Mouse (Mus musculus) brain, embryonic 14.5 days (tissue): ENCODE measurements at regions not wholly inside any gene's neighbourhood (a gene's known extent, or its start where the extent isn't known, plus 50 kb on each side); places are given as distances from the start of the nearest gene placed in this dataset.
A peak's percentile ranks its signal among the peaks of the same experiment; 100 is the strongest.

Experiments
- DNase-seq: peaks from one replicate; pipeline ENCODE4 v3.0.0-alpha.2; 2011; ENCODE audit warnings: low read depth
- CTCF ChIP-seq: fragments of 200-500 bp; IDR thresholded peaks from 2 replicates; pipeline ENCODE4 v1.5.1; 2012; ENCODE audit warnings: inconsistent platforms, mild to moderate bottlenecking, moderate library complexity, borderline replicate concordance; ENCODE audit not compliant: insufficient read depth, insufficient read length; ENCODE audit errors: extremely low read depth
- POLR2A ChIP-seq: fragments of 200-500 bp; IDR thresholded peaks from 2 replicates; pipeline ENCODE4 v1.6.1; 2012; ENCODE audit warnings: mild to moderate bottlenecking, inconsistent platforms, borderline replicate concordance; ENCODE audit not compliant: poor library complexity, insufficient read depth, insufficient read length, severe bottlenecking; ENCODE audit errors: extremely low read depth

DNA sequence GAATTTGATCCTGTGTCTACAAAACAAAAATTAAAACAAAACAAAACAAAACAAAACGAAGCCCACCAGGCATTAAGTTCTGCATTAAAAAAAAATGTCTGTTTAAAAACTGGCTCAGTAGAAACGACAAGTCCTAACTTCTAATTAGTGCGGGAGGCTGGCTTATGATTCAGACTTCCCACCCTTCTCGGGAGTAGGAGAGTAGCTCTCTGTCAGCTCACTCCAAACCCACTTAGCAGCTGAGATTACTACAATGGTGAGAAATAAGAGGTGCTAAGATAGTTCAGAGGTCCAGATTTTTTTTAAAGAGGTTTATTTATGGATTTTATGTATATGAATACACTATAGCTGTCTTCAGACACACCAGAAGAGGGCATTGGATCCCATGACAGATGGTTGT, 153.3 kb upstream of the Zfand5 start:
- TF ChIP-seq POLR2A (no peak), CTCF (no peak)
- no peak for DNase-seq

DNA sequence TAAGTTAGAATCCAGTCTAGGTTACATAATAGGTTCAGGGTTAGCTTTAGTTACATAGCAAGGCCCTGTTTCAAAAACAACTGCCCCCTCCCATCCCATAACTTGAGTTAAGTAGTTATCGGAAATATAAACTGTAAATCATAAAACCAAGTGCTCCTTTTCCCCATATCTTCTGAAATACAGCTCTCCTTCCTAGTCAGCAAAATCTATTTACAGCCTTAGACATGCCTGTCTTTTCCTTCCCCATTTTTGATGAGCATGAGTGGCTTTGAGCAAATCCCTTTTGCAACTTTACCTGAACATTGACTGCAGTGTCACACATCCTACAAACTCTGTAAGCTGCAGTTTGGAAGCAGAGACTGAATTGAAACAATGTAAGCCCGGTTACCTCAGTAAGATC, 156.4 kb upstream of the Zfand5 start:
- no peak for TF ChIP-seq POLR2A

DNA sequence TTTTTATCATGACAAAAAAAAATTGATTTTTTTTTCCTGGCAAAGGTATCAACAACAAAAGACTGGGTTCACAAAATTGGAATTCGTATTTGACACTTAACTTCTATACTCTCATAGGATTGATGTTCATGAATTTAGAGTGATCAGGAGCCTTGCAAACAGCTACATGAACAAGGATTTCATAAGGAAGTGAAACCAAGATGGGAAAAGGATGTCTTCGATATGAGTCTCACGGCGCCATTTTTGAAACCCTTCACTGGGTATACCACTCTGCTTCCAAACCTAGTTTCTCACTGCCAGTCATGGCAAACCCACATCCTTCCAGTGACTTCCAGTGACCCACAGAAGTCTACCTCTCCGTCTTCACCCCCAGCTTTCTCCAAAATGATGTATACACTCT, 157.8 kb upstream of the Tmc1 start:
- no peak for DNase-seq
- TF ChIP-seq POLR2A (no peak), CTCF (no peak)

More for the DNA sequence above, 156.4 kb upstream of the Zfand5 start:
- no peak for DNase-seq

DNA sequence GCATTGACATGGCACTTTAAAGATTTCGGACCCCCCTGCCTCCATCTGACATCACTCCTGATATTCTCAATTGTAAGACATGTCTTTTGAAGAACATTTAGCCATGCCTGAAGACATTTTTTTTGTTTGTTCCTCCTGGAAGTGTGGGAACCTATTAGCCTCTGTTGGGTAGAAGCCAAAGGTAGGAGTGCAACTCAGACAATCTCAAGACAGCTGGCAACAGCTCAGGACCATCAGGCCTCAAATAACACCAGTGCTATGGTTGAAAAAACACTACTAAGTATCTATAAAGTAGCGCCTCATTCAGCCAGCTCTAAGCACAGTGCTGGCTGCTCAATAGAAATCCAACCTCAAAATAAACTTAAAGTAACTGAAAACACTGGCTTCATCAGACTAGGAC, 154.3 kb upstream of the Tmc1 start:
- peak; percentile 53 for DNase-seq
- no peak for TF ChIP-seq POLR2A
- TF ChIP-seq CTCF = no peak

DNA sequence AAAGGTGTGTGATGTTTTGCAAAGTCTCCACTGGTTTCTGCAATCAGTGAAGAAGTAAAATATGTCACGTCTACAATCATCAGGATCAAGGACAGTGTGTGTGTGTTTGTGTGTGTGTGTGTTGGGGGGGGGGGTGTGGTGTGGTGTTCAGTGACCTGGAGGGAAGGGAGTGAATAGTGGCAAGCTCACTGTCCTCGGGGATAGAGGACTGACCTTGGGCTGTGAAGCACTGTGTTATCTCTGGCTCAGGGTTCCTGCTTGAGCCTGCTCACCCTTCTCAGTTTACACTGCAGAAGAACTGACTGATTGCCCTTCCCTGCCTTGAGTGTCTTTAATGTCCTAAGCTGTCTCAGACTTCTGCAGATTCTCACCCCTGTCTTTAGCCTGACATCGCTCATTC, 153.7 kb upstream of the Tmc1 start:
- no peak for TF ChIP-seq POLR2A
- no peak for DNase-seq

DNA sequence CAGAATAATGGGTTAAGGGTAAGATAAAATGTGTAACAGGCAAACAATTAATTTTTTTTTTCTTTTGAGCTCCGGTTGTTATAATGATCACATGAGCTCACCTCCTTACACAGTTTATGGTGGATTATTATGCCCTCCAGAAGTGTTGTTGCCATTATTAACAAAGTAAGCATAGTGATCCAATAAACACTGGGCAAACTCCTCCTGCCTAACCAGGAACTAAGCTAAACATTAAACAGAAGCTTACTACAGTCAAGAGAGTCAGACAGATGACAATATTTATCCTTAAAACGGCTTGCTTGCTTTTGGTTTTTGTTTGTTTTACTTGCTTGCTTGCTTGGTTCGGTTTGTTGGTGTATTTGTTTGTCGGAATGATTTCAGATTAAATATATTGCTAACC, 153.3 kb upstream of the Tmc1 start:
- DNase-seq = no peak
- no peak for TF ChIP-seq CTCF
- TF ChIP-seq POLR2A = no peak

DNA sequence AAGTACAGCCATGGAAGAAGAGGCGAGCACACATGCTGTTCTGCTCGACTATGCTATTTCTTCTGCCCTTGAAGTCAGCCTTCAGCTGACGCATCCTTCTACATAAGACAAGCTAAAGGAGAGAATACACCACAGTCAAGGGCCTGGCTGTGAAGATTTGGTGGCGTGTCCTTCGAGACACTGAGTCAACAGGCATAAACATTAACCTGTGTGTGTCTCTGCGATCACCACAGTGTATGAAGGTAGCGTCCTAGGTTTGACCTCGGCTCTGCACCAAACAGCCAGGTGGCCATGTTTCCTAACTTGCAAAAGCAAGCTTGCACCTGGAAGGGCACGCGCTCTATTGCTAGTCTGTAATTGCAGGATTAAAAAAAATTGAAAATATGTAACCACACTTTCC, 152.8 kb upstream of the Tmc1 start:
- no peak for TF ChIP-seq CTCF
- TF ChIP-seq POLR2A = no peak
- DNase-seq = no peak

DNA sequence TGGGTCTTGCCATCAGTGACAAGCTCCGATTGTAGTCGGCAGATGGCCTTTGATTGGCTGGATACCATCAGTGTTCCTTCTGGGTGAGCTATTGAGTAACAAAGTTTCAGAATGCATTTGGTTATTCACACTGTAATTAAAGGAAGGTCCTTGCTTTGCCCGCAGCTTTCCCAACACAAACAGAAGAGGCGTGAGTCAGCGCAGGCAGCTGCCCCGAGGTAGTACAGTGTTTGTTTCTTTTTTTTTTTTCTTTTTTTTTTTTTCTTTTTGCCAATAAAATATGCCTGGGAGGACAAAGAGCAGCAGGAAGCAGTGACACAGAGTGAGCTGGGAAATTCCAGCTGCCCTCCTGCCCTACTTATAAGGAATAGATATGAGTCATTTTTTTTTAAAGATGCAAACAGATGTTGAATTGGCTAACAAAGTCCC, 152.3 kb upstream of the Tmc1 start:
- peak; percentile 48 for DNase-seq
- TF ChIP-seq CTCF (no peak), POLR2A (no peak)

DNA sequence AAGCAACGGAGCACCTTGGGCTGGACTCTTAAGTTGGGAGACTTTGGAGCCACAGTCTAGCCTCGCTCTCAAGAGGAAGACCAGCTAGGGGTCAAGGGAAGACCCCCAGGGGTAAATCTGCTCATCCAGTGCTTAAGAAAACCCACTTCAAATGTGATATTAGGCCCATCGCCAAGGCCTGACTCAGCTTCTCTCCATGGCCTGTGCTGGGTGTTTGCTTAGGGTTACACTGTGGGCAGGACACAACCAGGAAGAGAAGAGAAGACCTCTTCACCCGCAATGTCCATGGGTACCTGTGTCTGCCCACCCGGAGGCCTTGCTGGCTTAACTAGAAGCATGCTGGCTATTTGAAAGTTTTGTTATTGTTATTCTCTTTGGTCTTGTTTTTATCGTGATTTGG, 151.0 kb upstream of the Tmc1 start:
- no peak for TF ChIP-seq POLR2A
- no peak for TF ChIP-seq CTCF
- no peak for DNase-seq

DNA sequence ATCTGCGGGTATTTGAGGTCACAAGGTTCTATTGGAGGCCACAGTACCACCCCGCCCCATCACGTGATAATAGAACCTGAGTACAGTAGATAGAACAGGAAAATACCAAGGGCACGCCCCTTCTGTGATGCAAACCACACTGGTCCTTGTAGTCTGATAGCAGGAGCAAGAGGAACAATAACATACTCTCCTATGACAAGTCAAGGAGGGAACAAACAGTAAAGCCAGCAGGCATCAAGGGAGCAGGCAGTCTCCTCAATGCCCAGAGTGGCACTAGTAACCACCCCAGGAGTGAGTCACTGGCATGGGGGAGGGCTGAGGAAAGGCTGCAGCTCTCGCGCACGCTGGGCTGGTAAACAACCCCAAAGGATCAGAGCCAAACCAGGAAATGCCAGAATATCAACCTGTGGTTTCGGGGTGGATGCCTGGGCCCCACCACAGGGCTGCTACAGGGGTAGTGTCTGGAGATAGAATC, 150.5 kb upstream of the Tmc1 start:
- TF ChIP-seq CTCF = no peak
- TF ChIP-seq POLR2A = no peak
- no peak for DNase-seq

DNA sequence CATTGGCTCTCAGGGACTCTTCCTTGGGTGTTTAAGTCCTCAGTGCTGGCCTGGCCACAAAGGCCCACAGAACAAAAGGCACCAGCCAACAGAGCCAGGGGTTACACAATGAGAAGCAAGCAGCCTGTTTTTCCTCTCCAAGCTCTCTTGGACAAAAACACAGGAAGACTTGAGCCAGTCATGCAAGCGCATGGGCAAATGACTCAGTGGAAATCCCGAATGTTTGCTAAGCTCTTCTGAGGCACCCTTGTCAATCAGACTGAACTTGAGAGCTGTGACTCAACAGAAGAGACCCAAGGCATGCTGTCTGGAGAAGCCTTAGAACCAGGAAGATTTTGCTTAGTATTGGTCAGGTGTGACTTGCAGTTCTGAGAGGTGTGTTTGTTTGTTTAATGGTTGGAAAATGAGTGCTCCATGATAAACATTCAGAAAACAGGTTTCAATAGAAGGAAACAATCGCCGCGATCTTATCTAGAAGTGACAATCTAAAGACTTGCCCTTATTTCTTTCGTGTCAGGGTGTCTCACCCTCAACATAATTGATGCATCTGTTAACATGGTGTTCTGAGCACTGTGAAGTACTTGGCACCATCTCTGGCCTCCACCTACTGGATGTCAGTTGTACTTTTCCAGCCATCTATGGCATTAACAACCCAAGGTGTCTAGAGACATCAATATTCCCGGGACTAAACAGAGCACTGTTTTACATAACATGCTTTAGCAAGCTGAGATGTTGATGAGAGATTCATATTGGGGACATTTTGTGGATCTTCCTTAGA, 124.0 kb upstream of the Tmc1 start:
- DNase-seq = peak; percentile 22
- no peak for TF ChIP-seq POLR2A
- TF ChIP-seq CTCF = no peak

DNA sequence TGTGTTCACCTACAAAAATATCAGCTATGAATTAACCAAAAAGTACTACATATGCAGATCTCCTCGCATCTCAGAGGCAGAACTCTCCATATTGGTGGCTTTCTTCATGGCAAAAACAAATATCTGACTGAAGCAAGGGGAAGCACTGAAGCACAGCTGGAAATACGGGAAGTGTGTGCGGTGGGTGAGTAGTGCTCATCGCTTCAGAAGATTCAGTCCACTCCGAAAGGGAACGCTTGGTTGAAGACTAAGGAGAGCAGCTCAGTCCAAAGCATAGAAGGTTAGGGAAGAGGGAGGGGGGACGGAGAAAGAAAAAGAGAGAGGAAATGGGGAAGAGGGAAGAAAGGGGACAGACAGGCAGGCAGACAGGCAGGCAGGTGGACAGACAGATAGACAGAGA, 114.4 kb upstream of the Tmc1 start:
- DNase-seq = no peak
- no peak for TF ChIP-seq CTCF
- no peak for TF ChIP-seq POLR2A

DNA sequence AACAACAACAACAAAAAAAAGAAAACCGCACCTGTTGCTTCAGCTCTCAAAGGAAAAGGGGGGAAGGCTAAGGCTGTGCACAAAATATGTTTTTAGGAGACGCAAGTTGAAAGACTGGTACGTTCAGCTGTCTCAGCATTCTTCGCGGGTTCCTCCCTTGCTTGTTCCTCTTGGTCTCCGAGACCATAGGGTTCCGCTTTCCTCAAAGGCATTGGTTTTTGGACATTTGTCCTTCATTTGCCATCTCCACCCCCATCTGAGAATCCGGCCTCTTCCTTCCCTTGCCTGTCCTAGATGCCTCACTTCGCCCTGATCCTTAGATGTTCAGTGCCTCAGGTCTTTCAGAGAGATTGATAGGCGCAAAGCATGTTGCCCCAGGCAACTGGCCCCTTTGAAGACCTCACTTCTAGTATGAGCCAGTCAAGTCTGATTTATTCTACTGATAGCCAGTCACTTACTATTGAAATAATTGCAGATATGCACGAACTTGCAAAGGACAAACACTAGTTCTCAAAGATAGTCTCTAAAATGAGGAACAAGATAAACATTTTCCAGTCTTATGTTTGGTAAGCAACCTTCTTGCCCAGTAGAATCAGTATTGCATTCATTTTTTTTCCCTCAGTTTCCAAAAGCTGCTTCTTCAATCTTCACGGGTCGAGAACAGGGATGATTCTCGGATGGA, 112.6 kb upstream of the Tmc1 start:
- TF ChIP-seq CTCF (no peak), POLR2A (no peak)
- DNase-seq = peak; percentile 9

DNA sequence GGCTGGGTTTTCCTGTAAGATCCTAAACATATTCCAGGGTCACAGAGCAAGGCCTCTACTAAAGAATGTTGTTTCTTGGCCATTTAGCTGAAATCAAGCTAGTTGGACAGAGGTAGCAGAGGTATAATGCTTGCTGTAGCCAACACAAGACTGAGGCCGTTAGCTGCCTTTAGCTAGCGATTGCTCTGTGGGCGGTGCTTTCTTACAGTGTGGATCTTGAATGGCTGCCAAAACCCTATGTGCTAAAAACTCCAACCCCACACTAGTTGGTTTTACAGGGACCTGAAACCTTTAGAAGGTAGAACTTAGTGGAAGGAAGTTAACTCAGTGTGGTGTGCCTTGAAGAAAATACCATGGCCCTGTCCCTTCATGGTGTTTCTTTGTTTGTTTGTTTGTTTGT, 110.9 kb upstream of the Tmc1 start:
- DNase-seq = peak; percentile 21
- TF ChIP-seq CTCF (no peak), POLR2A (no peak)
